Mouse (Mus musculus): Measurements from ENCODE around the gene Hoxd12. TPM values are rescaled to one million over a fixed set of nuclear protein-coding genes. Genes with fewer than 3 reads are reported as not detected.

The Hoxd12 gene
- polyA plus RNA-seq, 1 experiment from 2014 or later, result not detected

GRCm38 (mm10) chr2:74660421-74661375, 14.1 kb upstream of the Hoxd12 start:
- peaks cover 2% of the 10 kb centered on the region; the same call in 1 of the 2 replicates for H3K4me1 ChIP-seq (ENCODE audit: control insufficient read depth, insufficient read depth, low read length)
- H3K9ac ChIP-seq (replicated peaks; ENCODE audit: low read depth, low read length), result no peak overlapping the region
- H3K27ac ChIP-seq (ENCODE audit: low read length), result no peak overlapping the region
- H3K4me3 ChIP-seq (ENCODE audit: low read depth, low read length), result no peak overlapping the region
- no peak overlapping the region for H3K4me2 ChIP-seq (replicated peaks; ENCODE audit: low read depth, low read length)
- ATAC-seq (ENCODE audit: insufficient number of reproducible peaks, insufficient read depth, low FRiP score, low read depth), result no peak
- H3K36me3 ChIP-seq (ENCODE audit: control insufficient read depth, insufficient read depth, low read length), result no peaks in the 10 kb centered on the region
- peaks cover 73% of the 10 kb centered on the region for H3K27me3 ChIP-seq (ENCODE audit: control insufficient read depth, insufficient read depth, low read length)
- 3% methylated on average over 30 of the region's 30 CpGs for WGBS
- H3K9me3 ChIP-seq (ENCODE audit: control insufficient read depth, low read depth, low read length), result no peaks in the 10 kb centered on the region

- H3K27me3 ChIP-seq (ENCODE audit: control insufficient read depth, insufficient read depth, low read length), result peaks cover 75% of the 10 kb centered on the region
- H3K9ac ChIP-seq (replicated peaks; ENCODE audit: low read depth, low read length), result no peak overlapping the region
- WGBS, result under 1% methylated on average over 14 of the region's 14 CpGs
- H3K36me3 ChIP-seq (ENCODE audit: control insufficient read depth, insufficient read depth, low read length), result no peaks in the 10 kb centered on the region
- H3K4me1 ChIP-seq (ENCODE audit: control insufficient read depth, insufficient read depth, low read length), result no peaks in the 10 kb centered on the region
- H3K4me3 ChIP-seq (ENCODE audit: low read depth, low read length), result no peak overlapping the region
- H3K27ac ChIP-seq (ENCODE audit: low read length), result no peak overlapping the region
- H3K4me2 ChIP-seq (replicated peaks; ENCODE audit: low read depth, low read length), result no peak overlapping the region; the same call in 1 of the 2 replicates
- ATAC-seq (ENCODE audit: insufficient number of reproducible peaks, insufficient read depth, low FRiP score, low read depth), result 0 out of 2 replicates have a peak, but pooled peaks have one; percentile 23
- no peaks in the 10 kb centered on the region for H3K9me3 ChIP-seq (ENCODE audit: control insufficient read depth, low read depth, low read length)
Observed at GRCm38 (mm10) chr2:74661685-74662084, 13.1 kb upstream of the Hoxd12 start.

- no peak for ATAC-seq (ENCODE audit: insufficient number of reproducible peaks, insufficient read depth, low FRiP score, low read depth)
- H3K4me2 ChIP-seq (replicated peaks; ENCODE audit: low read depth, low read length), result no peak overlapping the region
- WGBS, result 4% methylated on average over 18 of the region's 18 CpGs
Observed at GRCm38 (mm10) chr2:74663291-74663925, 11.4 kb upstream of the Hoxd12 start.

GRCm38 (mm10) chr2:74666411-74666810, 8.4 kb upstream of the Hoxd12 start:
- Histone ChIP-seq H3K4me1 (ENCODE audit: control insufficient read depth, insufficient read depth, low read length) (peaks cover 4% of the 10 kb centered on the region; the same call in 1 of the 2 replicates), H3K36me3 (ENCODE audit: control insufficient read depth, insufficient read depth, low read length) (no peaks in the 10 kb centered on the region), H3K4me3 (ENCODE audit: low read depth, low read length) (no peak overlapping the region), H3K9ac (replicated peaks; ENCODE audit: low read depth, low read length) (no peak overlapping the region), H3K4me2 (replicated peaks; ENCODE audit: low read depth, low read length) (no peak overlapping the region), H3K27me3 (ENCODE audit: control insufficient read depth, insufficient read depth, low read length) (peaks cover 87% of the 10 kb centered on the region), H3K9me3 (ENCODE audit: control insufficient read depth, low read depth, low read length) (no peaks in the 10 kb centered on the region), H3K27ac (ENCODE audit: low read length) (no peak overlapping the region)
- 4% methylated on average over 7 of the region's 7 CpGs for whole genome bisulfite sequencing
- ATAC-seq (ENCODE audit: insufficient number of reproducible peaks, insufficient read depth, low FRiP score, low read depth), result no peak

More at GRCm38 (mm10) chr2:74663291-74663925, 11.4 kb upstream of the Hoxd12 start:
- Histone ChIP-seq H3K9ac (replicated peaks; ENCODE audit: low read depth, low read length) (no peak overlapping the region), H3K27ac (ENCODE audit: low read length) (no peak overlapping the region), H3K27me3 (ENCODE audit: control insufficient read depth, insufficient read depth, low read length) (peaks cover 83% of the 10 kb centered on the region), H3K36me3 (ENCODE audit: control insufficient read depth, insufficient read depth, low read length) (no peaks in the 10 kb centered on the region), H3K9me3 (ENCODE audit: control insufficient read depth, low read depth, low read length) (no peaks in the 10 kb centered on the region), H3K4me1 (ENCODE audit: control insufficient read depth, insufficient read depth, low read length) (peaks cover 3% of the 10 kb centered on the region; the same call in 1 of the 2 replicates), H3K4me3 (ENCODE audit: low read depth, low read length) (no peak overlapping the region)

- H3K27me3 ChIP-seq (ENCODE audit: control insufficient read depth, insufficient read depth, low read length), result peaks cover 81% of the 10 kb centered on the region
- H3K4me1 ChIP-seq (ENCODE audit: control insufficient read depth, insufficient read depth, low read length), result peaks cover 4% of the 10 kb centered on the region; the same call in 1 of the 2 replicates
- 0 out of 2 replicates have a peak overlapping the region, but pooled peaks have one; percentile 49 for H3K4me2 ChIP-seq (replicated peaks; ENCODE audit: low read depth, low read length)
- 0 out of 2 replicates have a peak overlapping the region, but pooled peaks have one; percentile 29 for H3K4me3 ChIP-seq (ENCODE audit: low read depth, low read length)
- no peak overlapping the region for H3K9ac ChIP-seq (replicated peaks; ENCODE audit: low read depth, low read length)
- no peaks in the 10 kb centered on the region for H3K9me3 ChIP-seq (ENCODE audit: control insufficient read depth, low read depth, low read length)
- H3K36me3 ChIP-seq (ENCODE audit: control insufficient read depth, insufficient read depth, low read length), result no peaks in the 10 kb centered on the region
- no peak for ATAC-seq (ENCODE audit: insufficient number of reproducible peaks, insufficient read depth, low FRiP score, low read depth)
- H3K27ac ChIP-seq (ENCODE audit: low read length), result no peak overlapping the region
- WGBS, result 1% methylated on average over 36 of the region's 36 CpGs
Observed at GRCm38 (mm10) chr2:74667191-74667841, 7.5 kb upstream of the Hoxd12 start.

GRCm38 (mm10) chr2:74667842-74668357, 6.9 kb upstream of the Hoxd12 start, which contains the start of gene Hoxd13:
TSS of gene Hoxd13 (plus strand) at chr2:74668310.
- Histone ChIP-seq H3K4me1 (ENCODE audit: control insufficient read depth, insufficient read depth, low read length) (peaks cover 6% of the 10 kb centered on the region; the same call in 1 of the 2 replicates), H3K9ac (replicated peaks; ENCODE audit: low read depth, low read length) (no peak within 1 kb of the TSS)

GRCm38 (mm10) chr2:74668370-74669229, 6.2 kb upstream of the Hoxd12 start:
- H3K9ac ChIP-seq (replicated peaks; ENCODE audit: low read depth, low read length), result no peak overlapping the region
- WGBS, result under 1% methylated on average over 57 of the region's 74 CpGs
- H3K27ac ChIP-seq (ENCODE audit: low read length), result no peak overlapping the region
- peak overlapping the region; percentile 49 for H3K4me2 ChIP-seq (replicated peaks; ENCODE audit: low read depth, low read length)
- H3K4me1 ChIP-seq (ENCODE audit: control insufficient read depth, insufficient read depth, low read length), result peaks cover 6% of the 10 kb centered on the region; the same call in 1 of the 2 replicates
- no peaks in the 10 kb centered on the region for H3K9me3 ChIP-seq (ENCODE audit: control insufficient read depth, low read depth, low read length)
- H3K27me3 ChIP-seq (ENCODE audit: control insufficient read depth, insufficient read depth, low read length), result peaks cover 80% of the 10 kb centered on the region
- peak overlapping the region; percentile 29 for H3K4me3 ChIP-seq (ENCODE audit: low read depth, low read length)
- H3K36me3 ChIP-seq (ENCODE audit: control insufficient read depth, insufficient read depth, low read length), result no peaks in the 10 kb centered on the region
- ATAC-seq (ENCODE audit: insufficient number of reproducible peaks, insufficient read depth, low FRiP score, low read depth), result peak; percentile 43; the same call in 1 of the 2 replicates

More at GRCm38 (mm10) chr2:74667842-74668357, 6.9 kb upstream of the Hoxd12 start, which contains the start of gene Hoxd13:
- Histone ChIP-seq H3K4me3 (ENCODE audit: low read depth, low read length) (peak within 1 kb of the TSS; percentile 29), H3K27me3 (ENCODE audit: control insufficient read depth, insufficient read depth, low read length) (peaks cover 80% of the 10 kb centered on the region), H3K36me3 (ENCODE audit: control insufficient read depth, insufficient read depth, low read length) (no peaks in the 10 kb centered on the region), H3K9me3 (ENCODE audit: control insufficient read depth, low read depth, low read length) (no peaks in the 10 kb centered on the region), H3K4me2 (replicated peaks; ENCODE audit: low read depth, low read length) (peak within 1 kb of the TSS; percentile 49), H3K27ac (ENCODE audit: low read length) (no peak within 1 kb of the TSS)
- WGBS, result 0% methylated on average over 32 of the region's 51 CpGs
- ATAC-seq (ENCODE audit: insufficient number of reproducible peaks, insufficient read depth, low FRiP score, low read depth), result peak; percentile 46; the same call in 1 of the 2 replicates
